Mouse (Mus musculus) heart, adult 8-10 months (tissue): ENCODE results near the gene Pidd1. TPM values are rescaled to one million over a fixed set of nuclear protein-coding genes. Genes with fewer than 3 reads are reported as not detected.

Source experiments
- DNase-seq: peaks from one replicate; pipeline ENCODE4 v3.0.0; 2022; ENCODE audit warnings: low spot score
- total RNA-seq, 4 experiments: library from RNA; stranded (reverse); gene quantifications; 2 replicates each; pipeline ENCODE4 v1.2.4; 2022

The Pidd1 gene
- total RNA-seq, 4 experiments from 2014 or later, result 0.32 to 0.62 (median 0.44) TPM

- no peak for DNase-seq
These were observed 28.9 kb upstream of the Pidd1 start for GRCm38 (mm10) chr7:141472763-141473162.

GRCm38 (mm10) chr7:141472226-141472625 lies 28.4 kb upstream of the Pidd1 start:
- no peak for DNase-seq

DNA sequence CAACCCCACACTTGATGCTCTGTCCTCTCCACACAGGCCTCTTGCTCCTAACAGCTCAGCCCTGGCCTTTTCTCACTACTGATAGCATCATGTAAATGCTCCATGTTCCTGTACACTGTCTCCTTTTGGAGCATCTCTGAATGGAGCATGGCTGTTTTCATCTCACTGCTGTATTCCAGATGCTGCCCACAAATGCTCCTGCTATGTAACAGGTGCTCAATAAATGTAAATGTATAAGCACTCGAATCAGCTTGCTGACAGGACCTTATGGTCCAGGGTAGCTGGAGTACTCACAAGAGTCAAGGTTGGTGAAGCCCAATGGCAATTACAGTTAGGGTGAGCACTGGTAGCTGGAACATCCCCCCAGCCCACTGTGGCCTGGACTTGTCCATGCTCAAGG lies 27.4 kb upstream of the Pidd1 start:
- no peak for DNase-seq

DNA sequence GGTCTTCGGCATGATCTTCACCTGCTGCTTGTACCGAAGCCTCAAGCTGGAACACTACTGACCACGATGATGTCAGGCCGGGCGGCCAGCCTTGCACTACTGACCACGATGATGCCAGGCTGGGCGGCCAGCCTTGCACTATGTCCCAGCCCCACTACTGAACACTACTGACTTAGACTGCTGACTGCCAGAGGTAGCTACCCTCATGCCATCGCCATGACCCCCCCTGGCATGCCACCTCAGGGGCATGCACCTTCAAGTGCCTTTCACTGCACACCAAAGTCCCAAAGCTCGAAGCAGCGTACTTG lies 26.8 kb upstream of the Pidd1 start:
- DNase-seq, result no peak

- DNase-seq, result no peak
These were observed 26.2 kb upstream of the Pidd1 start for GRCm38 (mm10) chr7:141469901-141470636.

DNA sequence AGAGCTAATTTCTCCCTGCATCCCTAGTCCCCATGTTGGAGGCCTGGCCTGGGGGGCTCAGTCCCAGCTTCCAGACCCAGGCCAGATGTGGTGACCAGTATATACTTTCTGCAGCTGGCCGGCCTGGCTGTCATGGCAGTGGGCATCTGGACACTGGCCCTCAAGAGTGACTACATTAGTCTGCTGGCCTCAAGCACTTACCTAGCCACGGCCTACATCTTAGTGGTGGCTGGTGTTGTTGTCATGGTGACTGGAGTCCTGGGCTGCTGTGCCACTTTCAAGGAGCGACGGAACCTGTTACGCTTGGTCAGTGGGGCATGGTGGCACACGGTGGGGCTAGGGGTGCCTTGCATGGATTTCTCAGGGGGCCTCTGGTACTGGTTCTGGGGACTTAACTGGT lies 25.5 kb upstream of the Pidd1 start:
- DNase-seq, result no peak

GRCm38 (mm10) chr7:141468522-141469211 lies 24.8 kb upstream of the Pidd1 start:
- peak; percentile 82 for DNase-seq

DNA sequence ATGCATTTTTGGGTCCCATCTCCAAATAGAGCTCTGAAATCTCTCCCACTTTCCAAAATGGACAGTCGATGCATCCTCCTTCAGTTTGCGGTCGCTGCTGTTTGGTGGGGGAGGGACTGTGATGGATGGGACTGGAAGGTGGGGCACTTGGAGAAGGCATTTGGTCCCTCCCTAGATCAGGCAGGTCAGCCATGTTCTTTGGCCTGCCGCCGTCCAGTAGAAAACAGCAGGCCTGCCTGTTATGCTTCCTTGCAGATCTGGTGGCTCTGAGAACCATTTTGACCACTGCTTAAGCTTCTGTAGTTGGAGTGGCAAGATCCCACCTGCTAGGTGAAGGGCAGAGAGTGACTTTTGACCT lies 24.3 kb upstream of the Pidd1 start:
- no peak for DNase-seq

DNA sequence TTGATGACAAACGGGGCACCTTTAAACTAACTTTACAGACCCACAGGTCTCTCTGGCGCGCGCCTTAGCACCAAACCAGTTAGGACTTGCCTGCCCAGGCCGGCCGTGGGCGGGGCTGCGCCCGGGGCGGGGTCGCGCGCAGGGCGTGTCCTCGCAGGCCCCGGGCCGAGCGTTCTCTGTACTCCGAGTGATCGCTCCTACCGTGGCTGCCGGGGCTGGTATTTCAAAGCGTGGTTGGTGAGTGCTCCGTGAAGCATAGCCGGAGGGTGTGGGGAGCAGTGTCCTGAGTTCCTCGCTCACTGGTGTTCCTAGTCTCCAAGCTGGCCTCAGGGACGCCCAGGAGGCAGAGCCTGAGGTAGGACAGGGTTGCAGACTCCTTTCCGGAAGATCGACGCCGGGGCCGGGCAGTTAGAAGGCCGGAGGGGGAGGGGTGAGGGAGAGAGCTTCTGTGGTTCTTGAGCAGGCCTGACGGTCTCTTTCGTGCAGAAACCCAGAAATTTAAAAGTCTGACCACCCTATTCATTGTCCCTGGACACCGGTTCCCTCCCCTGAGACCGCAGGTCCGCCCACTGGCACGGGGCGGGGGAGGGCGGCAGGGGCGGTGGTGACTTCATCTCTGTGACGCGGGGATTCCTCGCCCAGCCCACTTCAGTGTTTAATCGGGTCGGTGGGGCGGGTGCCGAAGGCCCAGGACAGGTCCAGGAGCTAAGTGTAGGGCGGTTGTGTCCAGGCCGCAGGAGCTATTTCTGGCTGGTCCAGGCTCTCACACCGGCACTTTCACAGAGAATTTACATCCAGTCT lies 23.6 kb upstream of the Pidd1 start, which contains the start of gene Cd151:
Gene Cd151, plus strand, starts transcription at position 163 of the 801 bp plus-strand sequence.
- DNase-seq, result peak; percentile 89

GRCm38 (mm10) chr7:141466607-141467148 lies 22.9 kb upstream of the Pidd1 start:
- DNase-seq, result no peak

DNA sequence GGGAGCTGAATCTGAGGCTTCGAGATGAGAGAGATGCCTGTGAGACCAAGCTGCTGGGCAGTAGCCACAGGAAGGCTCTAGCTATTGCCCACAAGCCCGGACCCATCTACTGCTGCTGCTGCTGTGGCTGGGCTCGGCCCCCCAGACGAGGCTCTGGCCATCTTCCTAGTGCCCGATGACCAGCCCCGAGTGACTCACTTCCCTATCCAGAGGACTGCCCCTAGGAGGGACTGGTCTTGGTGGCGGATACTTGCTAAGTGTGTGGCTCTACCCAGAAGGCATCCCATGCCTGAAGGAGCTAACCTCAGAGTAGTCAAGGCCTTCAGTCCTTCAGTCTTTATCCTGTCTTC lies 22.2 kb upstream of the Pidd1 start:
- no peak for DNase-seq

DNA sequence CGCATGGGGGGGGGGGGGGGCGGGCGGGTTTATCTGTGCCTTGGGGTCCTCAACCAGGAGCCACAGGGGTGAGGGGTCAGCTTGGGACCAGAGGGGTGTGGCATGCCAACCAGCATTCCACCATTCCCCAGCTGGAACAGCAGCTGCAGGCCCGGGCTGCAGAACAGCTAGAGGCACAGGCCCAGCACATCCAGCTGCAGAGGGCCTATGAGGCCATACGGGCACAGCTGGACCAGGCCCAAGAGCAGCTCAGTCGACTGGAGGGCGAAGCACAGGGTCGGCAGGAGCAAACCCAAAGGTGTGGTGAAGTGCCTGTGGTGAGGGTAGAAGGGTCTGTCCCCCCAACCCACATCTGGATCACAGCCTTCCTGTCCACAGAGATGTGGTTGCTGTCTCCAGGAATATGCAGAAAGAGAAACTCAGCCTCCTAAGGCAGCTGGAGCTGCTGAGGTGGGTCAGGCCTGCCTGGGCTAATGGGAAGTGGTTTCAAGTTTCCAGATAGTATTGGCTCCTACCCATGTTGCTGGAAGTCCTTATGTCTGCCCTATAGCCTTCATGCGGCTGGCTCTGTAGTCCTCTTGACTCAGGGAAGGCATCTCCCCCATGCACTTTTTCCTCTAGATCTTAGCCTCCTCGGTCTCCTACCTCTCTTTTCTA lies 21.7 kb upstream of the Pidd1 start:
- no peak for DNase-seq

DNA sequence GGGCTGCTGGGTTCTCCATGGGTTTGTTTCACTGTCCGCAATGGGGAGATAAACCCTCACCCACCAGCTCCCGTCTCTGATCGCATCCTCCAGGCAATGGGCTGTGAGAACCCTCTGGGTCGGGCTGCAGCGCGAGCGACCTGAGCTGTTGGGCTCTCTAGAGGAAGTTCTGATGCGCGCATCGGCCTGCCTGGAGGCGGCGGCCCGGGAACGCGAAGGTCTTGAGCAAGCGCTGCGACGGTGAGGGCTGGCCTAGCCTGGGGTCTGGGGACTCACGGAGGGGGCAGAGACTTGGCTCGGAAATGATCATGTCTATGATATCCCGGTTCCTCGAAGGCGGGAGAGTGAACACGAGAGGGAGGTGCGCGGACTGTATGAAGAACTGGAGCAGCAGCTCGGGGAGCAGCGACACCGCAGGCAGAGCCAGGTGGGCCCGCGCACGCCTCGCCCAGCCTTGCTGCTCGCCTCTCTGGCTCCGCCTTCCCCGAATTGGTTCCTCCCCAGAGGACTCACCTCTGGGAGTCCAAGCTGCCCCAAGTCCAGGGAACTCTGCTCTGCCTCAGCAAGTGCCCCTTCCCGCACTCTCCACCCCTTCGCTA lies 20.9 kb upstream of the Pidd1 start:
- no peak for DNase-seq

DNA sequence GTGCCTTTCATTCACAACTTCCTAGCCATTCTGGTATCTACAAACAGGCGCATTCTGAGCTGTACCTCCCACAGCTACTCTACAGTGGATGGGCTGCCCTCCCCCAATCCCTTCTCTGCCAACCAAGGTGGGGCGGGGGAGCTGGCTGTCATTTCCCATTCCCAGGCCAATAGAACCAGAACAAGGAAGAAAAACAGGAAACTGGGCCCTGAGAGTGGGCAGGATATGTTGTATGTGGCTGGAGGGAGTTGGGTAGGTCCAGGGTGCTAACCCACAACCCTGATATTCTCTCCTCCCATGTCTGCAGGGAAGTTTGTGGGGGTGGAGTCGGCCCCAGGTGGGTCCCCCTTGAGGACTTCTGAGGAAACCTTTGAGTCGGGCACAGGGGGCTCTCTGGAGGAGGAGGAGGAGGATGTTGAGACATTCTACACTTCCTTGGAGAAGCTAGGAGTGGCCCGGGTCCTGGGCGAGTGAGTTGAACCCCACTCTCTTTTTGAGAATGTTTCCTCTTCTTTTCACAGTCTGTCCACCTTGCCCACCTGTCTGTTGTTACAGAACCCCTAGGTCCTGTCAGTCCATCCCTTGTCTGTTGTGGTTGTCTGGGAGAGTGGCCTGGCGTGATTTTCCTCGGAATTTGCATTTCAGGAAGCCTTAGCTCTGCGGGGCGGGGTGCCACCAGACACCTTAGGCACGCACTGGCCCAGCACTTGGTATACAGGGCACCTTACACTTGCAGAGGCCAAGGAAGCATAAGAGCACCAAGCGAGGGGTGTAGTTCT lies 20.2 kb upstream of the Pidd1 start:
- peak; percentile 88 for DNase-seq

DNA sequence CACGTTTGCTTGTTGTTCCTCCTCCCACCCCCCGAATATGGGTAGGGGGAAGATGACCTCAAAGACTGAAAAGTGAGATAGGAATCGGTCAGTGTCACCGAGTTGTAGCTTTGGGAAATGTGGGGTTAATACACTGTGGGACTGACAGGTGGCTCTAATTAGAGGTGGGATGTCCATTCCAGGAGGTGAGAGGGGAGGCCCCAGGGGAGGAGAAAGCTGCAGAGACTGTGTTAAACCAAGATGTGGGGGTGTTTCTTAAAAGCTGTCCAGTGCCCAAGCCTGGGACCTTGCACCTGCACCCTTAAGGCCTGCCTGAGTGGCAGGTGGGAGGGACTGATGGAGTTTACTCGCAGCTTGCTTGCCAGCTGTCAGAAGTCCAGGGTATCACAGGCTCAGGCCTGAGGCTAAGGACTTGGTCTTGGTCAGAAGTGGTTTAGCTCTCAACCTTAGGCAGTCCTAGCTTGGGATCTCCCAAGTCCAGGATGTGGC lies 18.6 kb upstream of the Pidd1 start:
- DNase-seq, result no peak

DNA sequence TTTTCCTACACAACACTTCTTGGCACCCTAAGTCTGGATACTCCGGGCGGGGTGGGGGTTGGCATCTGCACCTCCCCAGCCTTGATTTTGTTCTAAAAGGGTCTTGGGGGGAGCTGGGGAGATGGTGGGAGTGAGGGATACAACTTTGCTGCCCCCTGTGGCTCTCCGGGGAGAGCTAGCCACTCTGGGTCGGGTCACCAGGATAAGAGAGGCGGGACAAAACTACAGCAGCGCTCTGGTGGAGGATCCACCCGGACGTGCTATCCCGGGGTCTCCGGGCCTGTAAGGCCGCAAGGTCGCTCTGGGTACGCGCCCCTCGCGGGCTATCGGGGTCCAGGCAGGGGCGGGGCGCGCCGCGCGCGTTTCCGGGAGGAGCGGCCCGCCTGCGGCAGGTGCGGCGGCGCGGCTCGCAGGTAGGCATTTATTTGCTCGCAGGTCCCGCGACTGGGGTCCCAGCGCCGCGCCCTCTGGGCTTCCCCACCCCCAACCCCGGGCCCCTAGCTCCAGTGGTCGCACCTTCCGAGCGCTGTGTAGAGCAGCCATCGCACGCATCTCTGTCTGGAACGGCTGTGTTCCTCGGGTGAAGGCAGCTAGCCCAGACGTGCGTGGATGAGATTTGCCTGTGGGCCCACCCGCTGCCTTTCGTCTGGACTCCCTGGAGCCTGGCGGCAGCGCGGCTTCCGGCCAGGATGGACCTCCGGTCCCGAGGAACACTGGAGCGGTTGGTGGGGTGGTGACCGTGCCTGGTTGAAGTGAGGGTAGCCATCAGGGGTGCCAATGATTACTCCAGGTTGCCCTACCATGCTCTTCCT lies 17.9 kb upstream of the Pidd1 start:
- no peak for DNase-seq

- no peak for DNase-seq
These were observed 16.7 kb upstream of the Pidd1 start, which contains the start of gene Cracr2b for GRCm38 (mm10) chr7:141460391-141461113. Cracr2b (plus strand) TSS chr7:141461094.

DNA sequence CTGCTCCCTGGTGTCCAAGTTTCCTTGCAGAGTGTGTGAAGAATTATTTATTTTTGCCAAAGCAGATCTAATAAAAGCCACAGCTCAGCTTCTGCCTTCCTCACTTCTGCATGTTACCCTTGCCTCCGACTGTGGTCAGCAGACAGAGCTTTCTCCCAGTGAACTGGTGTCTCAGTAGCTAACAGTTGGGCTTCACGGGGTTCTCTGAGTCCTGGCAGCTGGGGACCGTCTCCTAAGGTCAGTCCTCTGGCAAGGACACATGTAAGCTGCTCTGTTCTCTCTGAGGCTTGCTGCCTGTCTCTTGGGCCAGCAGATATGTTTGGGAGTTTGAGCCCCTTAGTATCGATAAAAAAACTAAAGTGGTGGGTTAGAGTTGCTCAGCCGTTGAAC lies 16.2 kb upstream of the Pidd1 start:
- no peak for DNase-seq

DNA sequence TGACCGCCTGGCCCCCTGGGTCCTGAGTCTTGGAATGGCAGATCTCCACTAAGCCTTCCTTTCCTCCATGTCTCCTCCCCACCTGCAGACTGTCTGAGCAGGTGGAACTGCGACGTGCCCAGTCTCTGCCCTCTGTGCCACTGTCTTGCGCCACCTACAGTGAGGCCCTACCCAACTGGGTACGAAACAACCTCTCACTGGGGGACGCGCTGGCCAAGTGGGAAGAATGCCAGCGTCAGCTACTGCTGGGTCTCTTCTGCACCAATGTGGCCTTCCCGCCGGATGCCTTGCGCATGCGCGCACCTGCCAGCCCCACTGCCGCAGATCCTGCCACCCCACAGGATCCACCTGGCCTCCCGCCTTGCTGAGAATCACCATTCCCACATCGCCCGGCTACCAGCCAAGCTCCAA lies 15.5 kb upstream of the Pidd1 start:
- no peak for DNase-seq
